Mouse (Mus musculus) thymus, adult 2 months (tissue): ENCODE measurements around the gene Sdcbp2. TPM values are rescaled to one million over a fixed set of nuclear protein-coding genes. Genes with fewer than 3 reads are reported as not detected.

Source experiments
- DNase-seq: peaks from one replicate; pipeline ENCODE4 v3.0.0; 2021
- H3K27ac ChIP-seq: fragments of 200-500 bp; 2 replicates; pipeline ENCODE4 v1.5.1; 2012; ENCODE audit warnings: low read length, control low read depth; ENCODE audit not compliant: control insufficient read depth, insufficient read depth
- H3K27me3 ChIP-seq: fragments of 200-500 bp; 2 replicates; pipeline ENCODE4 v1.6.1; 2012; ENCODE audit warnings: mild to moderate bottlenecking, low read length, moderate library complexity, mixed read lengths; ENCODE audit not compliant: control insufficient read depth, insufficient read depth
- H3K36me3 ChIP-seq: fragments of 200-500 bp; 2 replicates; pipeline ENCODE4 v1.6.1; 2012; ENCODE audit warnings: mild to moderate bottlenecking, low read length, moderate library complexity; ENCODE audit not compliant: control insufficient read depth, insufficient read depth
- H3K4me1 ChIP-seq: fragments of 200-500 bp; replicated peaks from 2 replicates; pipeline ENCODE4 v1.6.1; 2012; ENCODE audit warnings: low read length; ENCODE audit not compliant: control insufficient read depth, insufficient read depth
- H3K4me3 ChIP-seq: fragments of 200-500 bp; 2 replicates; pipeline ENCODE4 v1.5.1; 2012; ENCODE audit warnings: mild to moderate bottlenecking, low read length, control low read depth, moderate library complexity; ENCODE audit not compliant: control insufficient read depth, insufficient read depth
- CTCF ChIP-seq: fragments of 200-500 bp; IDR thresholded peaks from 2 replicates; pipeline ENCODE4 v1.5.1; 2012; ENCODE audit warnings: mild to moderate bottlenecking, control low read depth, low read length, moderate library complexity, borderline replicate concordance; ENCODE audit not compliant: control insufficient read depth, poor library complexity, insufficient read depth; ENCODE audit errors: extremely low read depth
- POLR2A ChIP-seq: fragments of 200-500 bp; IDR thresholded peaks from 2 replicates; pipeline ENCODE4 v1.6.1; 2012; ENCODE audit warnings: mild to moderate bottlenecking, low read length, control low read depth, moderate library complexity; ENCODE audit not compliant: control insufficient read depth, poor library complexity, insufficient read depth; ENCODE audit errors: extremely low read depth
- WGBS: fragments of 180-500 bp; shearing (Covaris S2); methylation state at CpG from one replicate; pipeline ENCODE4 v1.1.7; 2018; 5-methylcytosine and 5-hydroxymethylcytosine counted together
- polyA plus RNA-seq: library from polyadenylated mRNA; depleted of rRNA; stranded (reverse); fragments of >200 nt; gene quantifications from 2 replicates; pipeline ENCODE4 v1.2.3, GENCODE M21; 2012

Sdcbp2 gene
- polyA plus RNA-seq, 1 experiment: 4.6 TPM

GRCm38 (mm10) chr2:151629310-151629709 is 56.9 kb downstream of the Sdcbp2 start:
- H3K4me3 ChIP-seq: no peak overlapping the region
- H3K36me3 ChIP-seq: no peaks in the 10 kb centered on the region
- WGBS: 64% methylated on average over 7 of the region's 7 CpGs
- TF ChIP-seq CTCF: no peak
- no peak for TF ChIP-seq POLR2A
- peaks cover 5% of the 10 kb centered on the region; the same call in 1 of the 2 replicates for H3K27me3 ChIP-seq
- no peak overlapping the region for H3K27ac ChIP-seq
- no peak for DNase-seq
- H3K4me1 ChIP-seq: no peaks in the 10 kb centered on the region; the same call in 1 of the 2 replicates

- H3K4me1 ChIP-seq: no peaks in the 10 kb centered on the region; the same call in 1 of the 2 replicates
- TF ChIP-seq CTCF (no peak), POLR2A (no peak)
- H3K4me3 ChIP-seq: peak overlapping the region; percentile 14
- H3K27me3 ChIP-seq: peaks cover 5% of the 10 kb centered on the region; the same call in 1 of the 2 replicates
- 11% methylated on average over 22 of the region's 22 CpGs for WGBS
- H3K36me3 ChIP-seq: no peaks in the 10 kb centered on the region
- no peak overlapping the region for H3K27ac ChIP-seq
- DNase-seq: no peak
These were observed 59.2 kb downstream of the Sdcbp2 start for GRCm38 (mm10) chr2:151631406-151632158.

GRCm38 (mm10) chr2:151632159-151632814 is 59.9 kb downstream of the Sdcbp2 start, which contains the start of gene Snph:
Gene Snph (minus strand): TSS chr2:151632593.
- TF ChIP-seq CTCF (peak; percentile 56; the same call in 1 of the 2 replicates), POLR2A (no peak)
- Histone ChIP-seq H3K27ac (no peak within 1 kb of the TSS), H3K4me3 (peak within 1 kb of the TSS; percentile 14), H3K36me3 (no peaks in the 10 kb centered on the region), H3K27me3 (peaks cover 5% of the 10 kb centered on the region; the same call in 1 of the 2 replicates), H3K4me1 (no peaks in the 10 kb centered on the region; the same call in 1 of the 2 replicates)
- peak; percentile 46 for DNase-seq
- WGBS: 1% methylated on average over 47 of the region's 47 CpGs

GRCm38 (mm10) chr2:151632982-151633381 is 60.6 kb downstream of the Sdcbp2 start:
- WGBS: 91% methylated on average over 5 of the region's 5 CpGs
- DNase-seq: no peak
- Histone ChIP-seq H3K27ac (no peak overlapping the region), H3K4me3 (no peak overlapping the region), H3K4me1 (no peaks in the 10 kb centered on the region; the same call in 1 of the 2 replicates), H3K27me3 (peaks cover 5% of the 10 kb centered on the region; the same call in 1 of the 2 replicates), H3K36me3 (no peaks in the 10 kb centered on the region)
- TF ChIP-seq POLR2A (no peak), CTCF (no peak)

- Histone ChIP-seq H3K36me3 (no peaks in the 10 kb centered on the region), H3K27ac (no peak overlapping the region), H3K27me3 (peaks cover 5% of the 10 kb centered on the region; the same call in 1 of the 2 replicates), H3K4me3 (no peak overlapping the region), H3K4me1 (no peaks in the 10 kb centered on the region; the same call in 1 of the 2 replicates)
- DNase-seq: no peak
- WGBS: 82% methylated on average over 2 of the region's 2 CpGs
- no peak for TF ChIP-seq CTCF
- TF ChIP-seq POLR2A: no peak
These were observed 62.5 kb downstream of the Sdcbp2 start for GRCm38 (mm10) chr2:151634903-151635302.

- peaks cover 5% of the 10 kb centered on the region; the same call in 1 of the 2 replicates for H3K27me3 ChIP-seq
- H3K4me3 ChIP-seq: no peak overlapping the region
- no peaks in the 10 kb centered on the region for H3K36me3 ChIP-seq
- no peak overlapping the region for H3K27ac ChIP-seq
- H3K4me1 ChIP-seq: no peaks in the 10 kb centered on the region; the same call in 1 of the 2 replicates
- TF ChIP-seq POLR2A (no peak), CTCF (no peak)
- 63% methylated on average over 9 of the region's 9 CpGs for WGBS
- DNase-seq: no peak
These were observed 63.1 kb downstream of the Sdcbp2 start for GRCm38 (mm10) chr2:151635362-151636014.
